Mouse (Mus musculus): Measurements from ENCODE around the gene Fa2h. TPM values are rescaled to one million over a fixed set of nuclear protein-coding genes. Genes with fewer than 3 reads are reported as not detected.
A peak's percentile ranks its signal among the peaks of the same experiment; 100 is the strongest.

Gene Fa2h
- polyA plus RNA-seq, 1 experiment = not detected

GRCm38 (mm10) chr8:111403391-111403790 lies 9.8 kb upstream of the Fa2h start:
- TF ChIP-seq CTCF (IDR thresholded peaks at IDR 0.05; ENCODE audit: borderline replicate concordance, insufficient read depth, low read length) = peak; percentile 25; the same call in 1 of the 2 replicates
- no peak for TF ChIP-seq POLR2A (IDR thresholded peaks at IDR 0.05; ENCODE audit: low read depth, low read length)
- no peak overlapping the region for H3K27ac ChIP-seq (ENCODE audit: insufficient read depth, low read length)
- no peaks in the 10 kb centered on the region for H3K4me1 ChIP-seq (ENCODE audit: control insufficient read depth, insufficient read depth, low read length)
- H3K4me3 ChIP-seq (ENCODE audit: insufficient read depth, low read length) = no peak overlapping the region

GRCm38 (mm10) chr8:111391268-111391667 lies 2.4 kb downstream of the Fa2h start:
- no peak overlapping the region for H3K4me3 ChIP-seq (ENCODE audit: insufficient read depth, low read length)
- H3K27ac ChIP-seq (ENCODE audit: insufficient read depth, low read length) = no peak overlapping the region
- TF ChIP-seq POLR2A (IDR thresholded peaks at IDR 0.05; ENCODE audit: low read depth, low read length) (no peak), CTCF (IDR thresholded peaks at IDR 0.05; ENCODE audit: borderline replicate concordance, insufficient read depth, low read length) (no peak)
- no peaks in the 10 kb centered on the region for H3K4me1 ChIP-seq (ENCODE audit: control insufficient read depth, insufficient read depth, low read length)

- Histone ChIP-seq H3K4me3 (ENCODE audit: insufficient read depth, low read length) (no peak overlapping the region), H3K4me1 (ENCODE audit: control insufficient read depth, insufficient read depth, low read length) (no peaks in the 10 kb centered on the region), H3K27ac (ENCODE audit: insufficient read depth, low read length) (no peak overlapping the region)
- no peak for TF ChIP-seq POLR2A (IDR thresholded peaks at IDR 0.05; ENCODE audit: low read depth, low read length)
- no peak for TF ChIP-seq CTCF (IDR thresholded peaks at IDR 0.05; ENCODE audit: borderline replicate concordance, insufficient read depth, low read length)
These were observed 2.8 kb downstream of the Fa2h start for GRCm38 (mm10) chr8:111390837-111391236.

- no peaks in the 10 kb centered on the region for H3K4me1 ChIP-seq (ENCODE audit: control insufficient read depth, insufficient read depth, low read length)
- TF ChIP-seq POLR2A (IDR thresholded peaks at IDR 0.05; ENCODE audit: low read depth, low read length) (no peak), CTCF (IDR thresholded peaks at IDR 0.05; ENCODE audit: borderline replicate concordance, insufficient read depth, low read length) (no peak)
- H3K4me3 ChIP-seq (ENCODE audit: insufficient read depth, low read length) = no peak overlapping the region
- no peak overlapping the region for H3K27ac ChIP-seq (ENCODE audit: insufficient read depth, low read length)
These were observed 4.0 kb downstream of the Fa2h start for GRCm38 (mm10) chr8:111389581-111389980.

GRCm38 (mm10) chr8:111385915-111386314 lies 7.7 kb downstream of the Fa2h start:
- Histone ChIP-seq H3K4me3 (ENCODE audit: insufficient read depth, low read length) (no peak overlapping the region), H3K4me1 (ENCODE audit: control insufficient read depth, insufficient read depth, low read length) (no peaks in the 10 kb centered on the region), H3K27ac (ENCODE audit: insufficient read depth, low read length) (no peak overlapping the region)
- no peak for TF ChIP-seq CTCF (IDR thresholded peaks at IDR 0.05; ENCODE audit: borderline replicate concordance, insufficient read depth, low read length)
- no peak for TF ChIP-seq POLR2A (IDR thresholded peaks at IDR 0.05; ENCODE audit: low read depth, low read length)

- no peak overlapping the region for H3K4me3 ChIP-seq (ENCODE audit: insufficient read depth, low read length)
- TF ChIP-seq CTCF (IDR thresholded peaks at IDR 0.05; ENCODE audit: borderline replicate concordance, insufficient read depth, low read length) (no peak), POLR2A (IDR thresholded peaks at IDR 0.05; ENCODE audit: low read depth, low read length) (no peak)
- H3K27ac ChIP-seq (ENCODE audit: insufficient read depth, low read length) = no peak overlapping the region
- H3K4me1 ChIP-seq (ENCODE audit: control insufficient read depth, insufficient read depth, low read length) = no peaks in the 10 kb centered on the region
These were observed 9.0 kb downstream of the Fa2h start for GRCm38 (mm10) chr8:111384628-111385027.

GRCm38 (mm10) chr8:111375192-111375591 lies 18.4 kb downstream of the Fa2h start:
- H3K4me3 ChIP-seq (ENCODE audit: insufficient read depth, low read length) = no peak overlapping the region
- H3K4me1 ChIP-seq (ENCODE audit: control insufficient read depth, insufficient read depth, low read length) = peaks cover 4% of the 10 kb centered on the region; the same call in 1 of the 2 replicates
- H3K27ac ChIP-seq (ENCODE audit: insufficient read depth, low read length) = no peak overlapping the region
- no peak for TF ChIP-seq CTCF (IDR thresholded peaks at IDR 0.05; ENCODE audit: borderline replicate concordance, insufficient read depth, low read length)
- no peak for TF ChIP-seq POLR2A (IDR thresholded peaks at IDR 0.05; ENCODE audit: low read depth, low read length)

- peaks cover 4% of the 10 kb centered on the region; the same call in 1 of the 2 replicates for H3K4me1 ChIP-seq (ENCODE audit: control insufficient read depth, insufficient read depth, low read length)
- no peak overlapping the region for H3K27ac ChIP-seq (ENCODE audit: insufficient read depth, low read length)
- TF ChIP-seq CTCF (IDR thresholded peaks at IDR 0.05; ENCODE audit: borderline replicate concordance, insufficient read depth, low read length) = no peak
- no peak for TF ChIP-seq POLR2A (IDR thresholded peaks at IDR 0.05; ENCODE audit: low read depth, low read length)
- no peak overlapping the region for H3K4me3 ChIP-seq (ENCODE audit: insufficient read depth, low read length)
These were observed 23.9 kb downstream of the Fa2h start for GRCm38 (mm10) chr8:111369711-111370110.

- peaks cover 4% of the 10 kb centered on the region; the same call in 1 of the 2 replicates for H3K4me1 ChIP-seq (ENCODE audit: control insufficient read depth, insufficient read depth, low read length)
- no peak overlapping the region for H3K27ac ChIP-seq (ENCODE audit: insufficient read depth, low read length)
- no peak overlapping the region for H3K4me3 ChIP-seq (ENCODE audit: insufficient read depth, low read length)
- no peak for TF ChIP-seq POLR2A (IDR thresholded peaks at IDR 0.05; ENCODE audit: low read depth, low read length)
- no peak for TF ChIP-seq CTCF (IDR thresholded peaks at IDR 0.05; ENCODE audit: borderline replicate concordance, insufficient read depth, low read length)
These were observed 26.3 kb downstream of the Fa2h start for GRCm38 (mm10) chr8:111367350-111367749.

GRCm38 (mm10) chr8:111366610-111367234 lies 26.9 kb downstream of the Fa2h start:
- TF ChIP-seq CTCF (IDR thresholded peaks at IDR 0.05; ENCODE audit: borderline replicate concordance, insufficient read depth, low read length) (no peak), POLR2A (IDR thresholded peaks at IDR 0.05; ENCODE audit: low read depth, low read length) (no peak)
- no peak overlapping the region for H3K27ac ChIP-seq (ENCODE audit: insufficient read depth, low read length)
- H3K4me3 ChIP-seq (ENCODE audit: insufficient read depth, low read length) = no peak overlapping the region
- H3K4me1 ChIP-seq (ENCODE audit: control insufficient read depth, insufficient read depth, low read length) = peaks cover 4% of the 10 kb centered on the region; the same call in 1 of the 2 replicates

Measured in embryonic fibroblast, embryonic 13.5 days (primary cell).